Mouse (Mus musculus) G1E (cell line): Measurements from ENCODE around the gene Pnkp.

Source experiments
- CTCF ChIP-seq: IDR thresholded peaks from 2 replicates; pipeline ENCODE4 v1.5.1; 2012; ENCODE audit warnings: low read depth, low read length, inconsistent platforms, mixed read lengths
- GATA1 ChIP-seq: IDR thresholded peaks from 2 replicates; pipeline ENCODE4 v1.6.1; 2012; ENCODE audit warnings: borderline replicate concordance, low read length, inconsistent platforms, mixed read lengths
- GATA2 ChIP-seq: IDR thresholded peaks from 2 replicates; pipeline ENCODE4 v1.6.1; 2012; ENCODE audit warnings: low read depth, low read length, inconsistent platforms, borderline replicate concordance
- POLR2AphosphoS5 ChIP-seq: IDR thresholded peaks from 2 replicates; pipeline ENCODE4 v1.6.1; 2012; ENCODE audit warnings: low read depth, low read length, inconsistent platforms; ENCODE audit not compliant: insufficient replicate concordance
- TAL1 ChIP-seq: conservative IDR thresholded peaks from 2 replicates; pipeline ENCODE4 v1.6.1; 2012; ENCODE audit warnings: low read depth, low read length, inconsistent platforms, mixed read lengths

DNA sequence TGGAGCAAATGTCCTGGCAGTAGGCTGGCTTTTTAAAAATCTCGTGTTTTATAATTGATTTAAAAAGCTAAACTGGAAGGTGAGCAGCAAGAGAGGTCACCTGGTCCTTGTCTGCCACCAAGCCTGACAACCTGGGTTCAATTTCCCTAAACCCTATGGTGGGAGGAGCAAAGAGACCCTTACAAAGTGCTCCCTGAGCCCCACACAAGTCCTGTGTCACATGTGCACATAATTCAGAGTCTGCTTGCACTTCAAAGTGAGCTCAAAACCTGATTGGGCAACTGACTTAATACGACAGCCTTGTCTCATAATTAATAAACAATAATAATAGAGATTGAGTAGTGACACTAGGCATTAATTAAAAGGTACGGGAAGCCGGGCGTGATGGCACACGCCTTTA, 13.7 kb downstream of the Pnkp start:
- TF ChIP-seq CTCF (no peak), TAL1 (no peak), GATA1 (no peak), POLR2AphosphoS5 (no peak), GATA2 (no peak)
